8 mouse cellular contexts compared by ENCODE assay signal in genomic region chr14:55873714-55874683, GRCm38 (mm10). TPM values are rescaled to one million over a fixed set of nuclear protein-coding genes. Genes with fewer than 3 reads are reported as not detected.
A peak's percentile ranks its signal among the peaks of the same experiment; 100 is the strongest.
DNase-seq lines count a peak whose midpoint lies in the region; ATAC-seq and TF ChIP-seq lines count a peak whose summit lies in the region.

No protein-coding gene starts in this region.

- peak overlapping the region; percentile 9 for H3K4me3 ChIP-seq in cortical plate, adult 2 months (ENCODE audit: insufficient read depth, low read length)
- 0 out of 2 replicates have a peak overlapping the region, but pooled peaks have one; percentile 14 for H3K4me3 ChIP-seq in intestine, embryonic 14.5 days (ENCODE audit: low read depth, low read length)

- ATAC-seq in intestine, embryonic 14.5 days (replicated peaks; ENCODE audit: low FRiP score, low TSS enrichment, low read depth) = peak; percentile 52
- peak; percentile 92 for ATAC-seq in megakaryocyte progenitor cell, adult 5-6 weeks (replicated peaks; ENCODE audit: poor library complexity)

- no peak overlapping the region for H3K27ac ChIP-seq in cortical plate, adult 2 months (ENCODE audit: insufficient read depth, low read length)
- H3K27ac ChIP-seq in intestine, embryonic 14.5 days (ENCODE audit: low read depth) = no peak overlapping the region

- 16% methylated on average over 30 of the region's 30 CpGs for WGBS in intestine, embryonic 14.5 days

- intact Hi-C loops in left cerebral cortex, postnatal 14 days (cut with DNase I) = loop anchor here (2.0 kb wide), 1 partner anchor 45 kb away; no protein-coding TSS in a partner anchor

- peaks cover 42% of the 10 kb centered on the region for H3K36me3 ChIP-seq in intestine, embryonic 14.5 days (ENCODE audit: control insufficient read depth, insufficient read depth, low read length)

- peak overlapping the region; percentile 35 for H3K4me2 ChIP-seq in intestine, embryonic 14.5 days (ENCODE audit: low read length)

- H3K9me3 ChIP-seq in intestine, embryonic 14.5 days (ENCODE audit: control insufficient read depth, low read length) = no peaks in the 10 kb centered on the region

- TF ChIP-seq CTCF in cortical plate, adult 2 months (IDR thresholded peaks at IDR 0.05; ENCODE audit: extremely low read depth, insufficient read depth, low read length) = peak; percentile 88

- no peak for TF ChIP-seq POLR2A in cortical plate, adult 2 months (IDR thresholded peaks at IDR 0.05; ENCODE audit: extremely low read depth, insufficient read depth, low read length)

- H3K9ac ChIP-seq in intestine, embryonic 14.5 days (ENCODE audit: low read length) = no peak overlapping the region

- no peaks in the 10 kb centered on the region for H3K4me1 ChIP-seq in cortical plate, adult 2 months (ENCODE audit: control insufficient read depth, insufficient read depth, low read length)
- peaks cover 20% of the 10 kb centered on the region for H3K4me1 ChIP-seq in intestine, embryonic 14.5 days (replicated peaks; ENCODE audit: control insufficient read depth, insufficient read depth, low read length)

- no peaks in the 10 kb centered on the region for H3K27me3 ChIP-seq in intestine, embryonic 14.5 days (replicated peaks; ENCODE audit: control insufficient read depth, insufficient read depth, low read length)

- peak; percentile 74 to 75 for DNase-seq in adrenal gland, adult 18-20 months (ENCODE audit: low spot score in 2 of 2)
- DNase-seq in gastrocnemius, postnatal 25 days = peak; percentile 51
- peak; percentile 90 for DNase-seq in intestine, embryonic 14.5 days (ENCODE audit: low spot score)
- DNase-seq in left cerebral cortex, postnatal 14 days (ENCODE audit: low spot score in 2 of 2) = peak; percentile 74 to 78
- DNase-seq in right cerebral cortex, postnatal 25 days = peak; percentile 77
- DNase-seq in yolk sac, embryonic 10.5 days (ENCODE audit: low spot score) = peak; percentile 84

RNA-seq across cellular contexts. Expression of gene Cbln3, which starts 10.2 kb away (rescaled TPM):
- total RNA-seq in adrenal gland, adult 18-20 months (2021) = not detected
- polyA plus RNA-seq in cortical plate, adult 2 months (2012; rRNA removed) = 0.42 and 0.68 TPM in 2 replicates
- total RNA-seq in gastrocnemius, postnatal 25 days (2021) = not detected
- 0.18 and 0.23 TPM in 2 replicates for polyA plus RNA-seq in intestine, embryonic 14.5 days (2014; fragmentation: Nextera tagmentation; extraction: Ambion mirVana)
- 1 to 10 TPM in 1 of 2 experiments, under 1 TPM in 1; 0.23 to 1.1 TPM for total RNA-seq in left cerebral cortex, postnatal 14 days (2021)
- total RNA-seq in megakaryocyte progenitor cell, adult 5-6 weeks (2015) = 0.17 TPM in 1 of 2 replicates, not detected in the other
- total RNA-seq in megakaryocyte progenitor cell, adult 5-6 weeks (2017) = 0.07 TPM in 1 of 2 replicates, not detected in the other

RNA-seq across cellular contexts. Expression of gene Khnyn, which starts 10.7 kb away (rescaled TPM):
- 10 to 100 TPM; 14.8 to 17.6 TPM for total RNA-seq in adrenal gland, adult 18-20 months (2021)
- 11.4 TPM in 2 replicates for polyA plus RNA-seq in cortical plate, adult 2 months (2012; rRNA removed)
- 1 to 10 TPM; 7.0 to 9.1 TPM for total RNA-seq in gastrocnemius, postnatal 25 days (2021)
- polyA plus RNA-seq in intestine, embryonic 14.5 days (2014; fragmentation: Nextera tagmentation; extraction: Ambion mirVana) = 10.4 and 11.2 TPM in 2 replicates
- 10 to 100 TPM; 10.4 to 10.8 TPM for total RNA-seq in left cerebral cortex, postnatal 14 days (2021)
- 4.6 and 6.1 TPM in 2 replicates for total RNA-seq in megakaryocyte progenitor cell, adult 5-6 weeks (2015)
- total RNA-seq in megakaryocyte progenitor cell, adult 5-6 weeks (2017) = 14.3 and 15.3 TPM in 2 replicates

RNA-seq across cellular contexts. Expression of gene Nynrin, which starts 20.2 kb away (rescaled TPM):
- 1 to 10 TPM; 8.2 to 9.0 TPM for total RNA-seq in adrenal gland, adult 18-20 months (2021)
- 2.6 and 2.8 TPM in 2 replicates for polyA plus RNA-seq in cortical plate, adult 2 months (2012; rRNA removed)
- 1 to 10 TPM; 2.6 to 4.1 TPM for total RNA-seq in gastrocnemius, postnatal 25 days (2021)
- 15.9 and 18.6 TPM in 2 replicates for polyA plus RNA-seq in intestine, embryonic 14.5 days (2014; fragmentation: Nextera tagmentation; extraction: Ambion mirVana)
- 1 to 10 TPM; 8.8 to 9.7 TPM for total RNA-seq in left cerebral cortex, postnatal 14 days (2021)
- total RNA-seq in megakaryocyte progenitor cell, adult 5-6 weeks (2015) = 2.8 and 3.9 TPM in 2 replicates
- total RNA-seq in megakaryocyte progenitor cell, adult 5-6 weeks (2017) = 1.9 and 2.7 TPM in 2 replicates

RNA-seq across cellular contexts. Expression of gene Sdr39u1, which starts 26.1 kb away (rescaled TPM):
- 10 to 100 TPM; 66.9 to 90.4 TPM for total RNA-seq in adrenal gland, adult 18-20 months (2021)
- 147 and 150 TPM in 2 replicates for polyA plus RNA-seq in cortical plate, adult 2 months (2012; rRNA removed)
- 10 to 100 TPM; 95.7 to 98.1 TPM for total RNA-seq in gastrocnemius, postnatal 25 days (2021)
- 66.2 and 70.4 TPM in 2 replicates for polyA plus RNA-seq in intestine, embryonic 14.5 days (2014; fragmentation: Nextera tagmentation; extraction: Ambion mirVana)
- 10 to 100 TPM; 85.8 to 94.6 TPM for total RNA-seq in left cerebral cortex, postnatal 14 days (2021)
- total RNA-seq in megakaryocyte progenitor cell, adult 5-6 weeks (2015) = 11.7 and 18.2 TPM in 2 replicates
- 4.2 and 6.9 TPM in 2 replicates for total RNA-seq in megakaryocyte progenitor cell, adult 5-6 weeks (2017)

RNA-seq across cellular contexts. Expression of gene Nfatc4, which starts 51.1 kb away (rescaled TPM):
- 10 to 100 TPM; 17.4 to 21.4 TPM for total RNA-seq in adrenal gland, adult 18-20 months (2021)
- polyA plus RNA-seq in cortical plate, adult 2 months (2012; rRNA removed) = 1.8 and 2.0 TPM in 2 replicates
- total RNA-seq in gastrocnemius, postnatal 25 days (2021) = 1 to 10 TPM; 3.2 to 5.9 TPM
- 34.3 and 37.4 TPM in 2 replicates for polyA plus RNA-seq in intestine, embryonic 14.5 days (2014; fragmentation: Nextera tagmentation; extraction: Ambion mirVana)
- 1 to 10 TPM; 3.0 to 4.0 TPM for total RNA-seq in left cerebral cortex, postnatal 14 days (2021)
- total RNA-seq in megakaryocyte progenitor cell, adult 5-6 weeks (2015) = not detected in 2 replicates
- total RNA-seq in megakaryocyte progenitor cell, adult 5-6 weeks (2017) = not detected in 2 replicates
